Mouse (Mus musculus): ENCODE measurements at regions not wholly inside any gene's neighbourhood (a gene's known extent, or its start where the extent isn't known, plus 50 kb on each side); places are given as distances from the start of the nearest gene placed in this dataset.

GRCm38 (mm10) chr15:64520568-64520967 lies 296.9 kb upstream of the Gm21798 start:
- no peak for DNase-seq (ENCODE audit: low spot score)

GRCm38 (mm10) chr15:64532260-64533120 lies 285.0 kb upstream of the Gm21798 start:
- DNase-seq (ENCODE audit: low spot score), result no peak

- DNase-seq (ENCODE audit: low spot score), result no peak
Observed at GRCm38 (mm10) chr15:64533169-64533795, 284.2 kb upstream of the Gm21798 start.

GRCm38 (mm10) chr15:64534166-64534565 lies 283.3 kb upstream of the Gm21798 start:
- no peak for DNase-seq (ENCODE audit: low spot score)

- no peak for DNase-seq (ENCODE audit: low spot score)
Observed at GRCm38 (mm10) chr15:64535160-64535559, 282.3 kb upstream of the Gm21798 start.

- no peak for DNase-seq (ENCODE audit: low spot score)
Observed at GRCm38 (mm10) chr15:64541395-64541794, 276.1 kb upstream of the Gm21798 start.

GRCm38 (mm10) chr15:64542250-64542901 lies 275.1 kb upstream of the Gm21798 start:
- DNase-seq (ENCODE audit: low spot score), result no peak

- DNase-seq (ENCODE audit: low spot score), result no peak
Observed at GRCm38 (mm10) chr15:64542908-64543307, 274.6 kb upstream of the Gm21798 start.

GRCm38 (mm10) chr15:64546035-64546434 lies 271.5 kb upstream of the Gm21798 start:
- DNase-seq (ENCODE audit: low spot score), result no peak

- DNase-seq (ENCODE audit: low spot score), result no peak
Observed at GRCm38 (mm10) chr15:64557540-64557939, 260.0 kb upstream of the Gm21798 start.

- no peak for DNase-seq (ENCODE audit: low spot score)
Observed at GRCm38 (mm10) chr15:64558220-64558619, 259.3 kb upstream of the Gm21798 start.

GRCm38 (mm10) chr15:64562431-64563111 lies 254.9 kb upstream of the Gm21798 start:
- no peak for DNase-seq (ENCODE audit: low spot score)

- no peak for DNase-seq (ENCODE audit: low spot score)
Observed at GRCm38 (mm10) chr15:64564703-64565102, 252.8 kb upstream of the Gm21798 start.

- DNase-seq (ENCODE audit: low spot score), result no peak
Observed at GRCm38 (mm10) chr15:64576891-64577535, 240.5 kb upstream of the Gm21798 start.

- no peak for DNase-seq (ENCODE audit: low spot score)
Observed at GRCm38 (mm10) chr15:64578991-64579390, 238.5 kb upstream of the Gm21798 start.

- DNase-seq (ENCODE audit: low spot score), result no peak
Observed at GRCm38 (mm10) chr15:64580481-64580880, 237.0 kb upstream of the Gm21798 start.

- DNase-seq (ENCODE audit: low spot score), result no peak
Observed at GRCm38 (mm10) chr15:64581046-64581445, 236.4 kb upstream of the Gm21798 start.

- DNase-seq (ENCODE audit: low spot score), result no peak
Observed at GRCm38 (mm10) chr15:64584129-64584528, 233.4 kb upstream of the Gm21798 start.

- DNase-seq (ENCODE audit: low spot score), result no peak
Observed at GRCm38 (mm10) chr15:64586776-64587175, 230.7 kb upstream of the Gm21798 start.

GRCm38 (mm10) chr15:64590092-64590881 lies 227.2 kb upstream of the Gm21798 start:
- DNase-seq (ENCODE audit: low spot score), result no peak

GRCm38 (mm10) chr15:64613503-64613902 lies 204.0 kb upstream of the Gm21798 start:
- no peak for DNase-seq (ENCODE audit: low spot score)
